Mouse (Mus musculus) ovary, postnatal 10 days (tissue): ENCODE data around the gene Mtx2.

Experiments
- DNase-seq: peaks from one replicate; pipeline ENCODE4 v3.0.0; 2022; ENCODE audit warnings: low spot score

Gene Mtx2

DNA sequence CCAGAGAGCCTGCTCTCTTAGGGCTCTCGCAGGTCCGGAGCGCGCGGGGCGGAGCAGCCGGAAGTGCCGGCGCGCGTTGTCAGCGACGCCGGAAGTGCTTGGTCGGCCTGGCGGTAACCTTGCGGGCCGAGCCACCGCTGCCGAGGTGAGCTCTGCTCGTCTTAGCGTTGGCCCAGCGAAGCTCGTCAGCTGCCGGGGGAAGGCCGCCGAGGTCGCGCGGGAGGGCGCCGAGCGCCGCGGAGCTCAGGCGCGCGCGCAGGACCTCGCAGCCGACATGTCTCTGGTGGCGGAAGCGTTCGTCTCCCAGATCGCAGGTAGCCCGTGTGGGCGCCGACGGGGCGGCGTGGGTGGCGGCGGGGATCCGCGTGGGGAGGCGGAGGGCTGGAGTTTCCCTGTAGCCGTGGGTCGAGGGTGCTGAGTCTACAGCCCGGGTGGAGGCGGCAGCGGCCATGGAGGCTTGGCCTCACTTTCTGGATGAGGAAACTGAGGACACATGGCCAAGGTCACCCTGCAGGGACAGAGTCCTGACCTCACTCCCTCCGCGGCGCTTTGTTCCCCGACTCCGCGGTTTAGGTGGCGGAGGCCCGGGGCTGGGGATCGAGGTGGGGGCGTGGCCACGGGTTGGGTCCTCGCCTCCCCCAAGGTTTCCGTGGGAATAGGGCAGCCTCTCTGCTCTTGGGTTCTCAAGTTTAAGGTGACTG lies at the start of gene Mtx2:
TSS of gene Mtx2 (plus strand) at position 74 of the 701 bp plus-strand sequence.
- peak; percentile 49 for DNase-seq

DNA sequence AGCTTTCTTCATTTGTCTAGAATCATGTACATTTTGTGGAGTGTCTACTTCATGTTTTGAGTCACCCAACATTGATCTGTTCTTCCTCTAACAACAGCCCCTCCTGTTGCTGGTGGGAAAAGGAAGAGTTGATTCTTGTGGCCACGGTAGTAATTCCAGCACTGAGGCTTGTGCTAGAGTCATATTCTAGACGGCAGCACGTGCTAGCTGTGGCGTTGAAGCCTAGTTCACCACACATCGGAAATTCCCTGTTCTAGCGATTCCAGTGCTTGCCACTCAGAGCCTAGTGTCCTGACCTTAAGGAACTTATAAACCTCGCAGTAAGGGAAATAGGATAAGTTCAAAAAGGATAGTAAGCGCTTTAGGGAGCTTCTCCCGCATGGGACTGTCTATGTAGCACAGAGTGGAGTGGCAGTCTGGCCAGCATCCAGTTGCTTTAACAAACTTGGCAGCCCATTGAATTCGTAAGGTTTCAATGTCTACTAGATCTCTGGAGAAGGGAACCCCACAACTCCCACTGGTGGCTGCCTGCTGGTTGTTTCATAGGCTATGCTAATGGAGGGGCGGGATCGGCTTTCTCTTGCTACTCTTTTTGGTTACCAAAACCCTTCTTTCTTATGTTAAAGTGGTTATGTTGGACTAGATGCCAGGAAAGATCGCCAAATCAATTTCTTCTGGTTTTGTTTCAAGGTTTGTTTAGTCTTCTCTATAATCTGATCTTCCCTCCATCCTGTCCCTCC lies 47.9 kb upstream of the Mtx2 start:
- no peak for DNase-seq

DNA sequence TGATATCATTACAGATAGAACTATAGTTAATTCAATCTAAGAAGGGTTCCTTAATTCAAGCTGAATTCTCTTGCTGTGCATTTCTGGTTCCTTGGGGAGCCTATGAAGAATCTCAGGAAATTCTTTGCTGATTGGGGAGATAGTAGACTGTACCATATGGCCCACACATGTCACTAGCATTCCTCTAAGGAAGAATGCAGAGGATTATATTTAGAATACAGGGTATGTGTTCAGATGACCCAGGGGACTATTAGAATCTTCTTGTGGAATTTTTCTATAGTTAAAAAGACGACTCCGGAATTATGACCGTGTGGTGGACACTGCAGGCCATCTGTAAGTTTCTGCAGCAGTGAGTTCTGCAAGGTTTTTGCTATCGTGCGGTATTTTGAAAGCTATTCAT lies 44.2 kb upstream of the Mtx2 start:
- DNase-seq: no peak

DNA sequence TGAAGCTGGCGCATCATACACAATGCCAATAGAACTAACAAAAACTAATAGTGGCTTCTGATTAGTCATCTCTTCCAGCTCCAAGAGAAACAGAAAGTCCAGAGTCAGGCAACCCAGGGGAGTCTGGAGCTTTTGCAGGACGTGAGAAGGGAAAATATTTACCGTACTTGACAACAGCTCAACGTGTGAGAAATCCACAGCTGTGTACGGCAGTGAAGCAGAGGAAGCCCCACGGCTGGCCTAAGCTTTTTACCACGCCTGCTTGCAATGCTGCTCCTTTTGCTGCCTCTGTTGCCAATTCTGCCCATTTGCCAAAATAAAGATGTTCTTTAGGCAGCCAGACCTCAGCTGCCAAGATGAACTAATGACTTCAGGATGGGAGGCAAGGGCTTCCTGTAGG lies 30.1 kb upstream of the Mtx2 start:
- no peak for DNase-seq

DNA sequence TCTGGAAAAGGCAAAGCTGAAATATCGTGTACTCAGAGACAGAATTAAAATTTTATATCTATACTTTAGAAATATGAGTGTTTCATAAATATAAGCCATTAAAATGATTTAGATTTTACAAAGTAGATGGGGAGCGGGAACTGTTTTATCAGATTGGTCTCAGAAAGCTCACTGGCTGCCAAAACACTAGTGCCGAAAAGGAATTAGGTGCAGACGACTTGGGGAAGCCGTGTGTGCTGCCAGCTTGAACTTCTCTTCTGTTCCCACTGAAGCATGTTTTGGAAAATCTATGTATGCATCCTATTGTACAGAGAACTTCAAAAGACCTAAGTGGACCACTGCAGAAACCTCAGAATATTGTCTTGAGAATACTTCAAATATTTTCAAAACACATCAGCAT lies 17.2 kb upstream of the Mtx2 start:
- no peak for DNase-seq

DNA sequence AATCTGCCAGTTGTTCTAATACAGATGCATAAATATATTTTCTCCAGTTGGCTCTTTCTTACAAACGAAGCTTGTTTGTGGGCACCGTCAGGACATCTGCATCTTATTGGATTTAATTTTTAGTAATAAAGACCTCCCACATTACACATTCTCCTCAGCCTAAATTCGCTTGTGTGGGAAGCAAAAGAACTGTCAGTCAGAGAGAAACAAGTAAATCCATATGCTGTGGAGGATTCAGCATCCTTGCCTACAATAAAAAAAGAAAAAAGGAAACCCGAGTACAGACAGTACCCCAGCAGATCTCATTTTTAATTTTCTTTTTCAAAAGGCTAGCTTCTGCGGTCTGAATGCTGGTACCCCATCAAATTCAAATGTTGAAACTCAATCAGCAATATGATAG lies 2.9 kb upstream of the Mtx2 start:
- no peak for DNase-seq

DNA sequence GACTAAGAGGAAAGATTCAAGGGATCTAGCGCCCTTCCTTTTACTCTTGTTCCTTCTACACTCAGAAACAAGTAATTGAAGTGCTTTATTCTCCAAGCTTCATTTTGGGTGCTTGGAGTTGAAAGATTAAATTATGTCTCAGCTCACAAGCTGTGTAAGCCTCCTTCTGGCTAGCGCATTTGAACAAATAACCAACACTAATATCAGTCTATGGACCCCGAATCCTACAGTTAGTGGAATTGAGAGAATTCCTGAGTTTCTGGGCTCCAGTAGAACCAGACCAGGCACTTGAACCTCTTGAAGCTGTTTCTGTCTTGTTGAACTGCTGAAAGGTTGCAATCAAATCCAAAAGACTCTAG lies 253 bp upstream of the Mtx2 start:
- no peak for DNase-seq

DNA sequence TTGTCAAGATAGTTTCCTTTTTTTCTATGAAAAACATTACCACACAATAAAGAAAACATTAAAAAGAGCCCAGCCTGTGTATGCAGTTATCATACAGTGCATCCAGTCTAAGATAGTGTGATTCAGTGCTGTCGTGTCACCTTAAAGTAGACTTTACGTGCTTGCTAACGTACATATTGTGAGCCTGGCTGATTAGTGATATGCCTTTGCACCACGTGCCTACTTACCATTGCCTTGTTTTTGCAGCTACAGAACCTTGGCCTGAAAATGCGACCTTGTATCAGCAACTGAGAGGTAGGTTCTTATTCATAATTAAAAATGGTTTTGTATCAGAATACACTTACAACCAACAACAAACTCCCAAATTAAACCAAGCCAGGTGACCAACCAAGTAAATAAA lies 21.4 kb downstream of the Mtx2 start:
- no peak for DNase-seq

DNA sequence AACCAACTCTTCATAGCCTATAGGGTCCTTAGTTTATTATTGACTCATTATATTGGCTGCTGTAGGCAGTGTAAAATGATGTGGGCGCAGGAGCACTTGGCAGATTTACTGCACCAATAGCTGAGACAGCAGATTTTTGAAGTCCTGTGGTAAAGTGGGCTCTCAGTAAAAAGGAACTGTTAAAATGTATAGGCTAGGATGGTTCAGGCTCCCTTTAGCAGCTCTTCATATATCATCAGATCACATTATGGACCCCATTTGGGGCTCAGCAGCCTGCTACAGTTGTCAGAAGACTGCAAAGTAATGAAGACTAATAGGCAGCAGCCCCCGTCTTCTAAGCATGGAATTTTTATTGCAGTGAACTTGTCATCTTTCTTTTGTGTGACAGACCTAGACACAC lies 21.9 kb downstream of the Mtx2 start:
- DNase-seq: no peak

DNA sequence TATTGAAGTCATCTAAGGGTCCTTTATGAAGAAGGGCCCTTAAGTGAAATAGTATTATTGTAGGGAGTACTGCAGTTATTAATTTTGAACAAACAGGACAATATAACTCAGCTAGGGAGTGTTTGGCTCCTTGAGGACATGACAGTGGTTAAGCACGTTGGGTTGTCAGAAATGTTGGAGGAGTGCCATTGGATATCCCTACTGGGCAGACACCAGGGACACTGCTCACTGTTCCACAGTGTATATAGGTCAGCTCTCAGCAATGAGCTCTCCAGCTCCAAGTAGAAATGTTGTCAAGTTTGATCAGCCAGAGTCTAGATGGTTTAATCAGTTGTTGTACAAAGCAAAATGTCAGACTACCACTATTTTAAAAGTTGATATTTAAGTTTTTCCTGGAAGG lies 24.4 kb downstream of the Mtx2 start:
- no peak for DNase-seq

DNA sequence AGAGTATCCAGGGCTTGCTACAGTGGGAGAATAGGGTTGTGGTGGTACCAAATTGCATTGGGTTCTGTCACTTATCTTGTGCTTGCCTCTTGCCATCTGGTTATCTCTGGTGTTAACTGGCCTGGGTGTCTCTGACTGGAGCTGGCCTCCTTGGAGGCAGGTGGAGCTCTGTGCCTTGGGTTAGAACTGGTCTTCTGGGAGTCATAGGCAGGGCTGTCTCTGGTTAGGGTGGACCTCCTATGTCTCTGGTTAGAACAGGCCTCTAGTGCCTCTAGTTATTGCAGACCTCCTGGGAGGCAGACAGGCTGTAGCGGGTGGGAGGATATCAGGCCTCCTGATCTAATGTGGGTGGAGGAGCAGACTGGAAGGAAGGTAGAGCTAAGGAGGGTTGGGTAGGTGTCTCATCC lies 36.5 kb downstream of the Mtx2 start:
- no peak for DNase-seq

DNA sequence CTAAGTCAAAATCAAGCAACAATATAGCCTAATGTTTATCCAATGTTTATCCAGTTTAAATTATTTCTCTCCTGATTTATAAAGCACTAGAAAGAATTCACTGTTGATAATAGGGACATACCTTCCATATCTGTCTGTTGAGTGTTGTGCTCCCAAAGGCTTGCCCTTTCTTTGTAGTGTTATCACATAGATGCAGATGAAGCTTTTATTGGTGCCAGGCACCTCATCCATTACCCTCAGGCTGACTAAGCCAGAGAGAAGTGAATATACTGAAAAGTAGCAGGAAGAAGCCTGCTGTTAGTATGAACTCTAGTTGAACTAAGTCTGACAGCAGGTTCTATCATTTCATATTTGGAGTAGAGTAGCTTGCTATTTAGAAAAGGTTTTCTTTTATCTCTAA lies 39.8 kb downstream of the Mtx2 start:
- DNase-seq: no peak

DNA sequence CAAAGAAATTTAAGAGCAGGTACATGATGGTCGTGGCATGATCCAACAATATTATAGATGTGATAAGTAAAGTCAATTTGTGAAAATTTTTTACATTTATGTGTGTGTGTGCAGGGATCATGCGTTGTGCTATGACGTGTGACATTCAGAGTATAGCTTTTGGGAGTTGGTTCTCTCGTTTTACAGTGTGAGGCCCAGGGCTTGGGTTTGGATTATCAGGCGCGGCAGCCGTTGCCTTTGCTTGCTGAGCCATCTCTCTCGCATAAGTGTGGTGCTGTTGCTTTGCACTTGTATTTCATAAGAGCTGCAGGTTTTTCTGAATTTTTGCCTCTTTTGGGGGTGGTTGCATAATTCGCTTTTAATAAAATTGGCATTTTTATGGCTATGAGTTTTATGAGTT lies 48.4 kb downstream of the Mtx2 start:
- no peak for DNase-seq

DNA sequence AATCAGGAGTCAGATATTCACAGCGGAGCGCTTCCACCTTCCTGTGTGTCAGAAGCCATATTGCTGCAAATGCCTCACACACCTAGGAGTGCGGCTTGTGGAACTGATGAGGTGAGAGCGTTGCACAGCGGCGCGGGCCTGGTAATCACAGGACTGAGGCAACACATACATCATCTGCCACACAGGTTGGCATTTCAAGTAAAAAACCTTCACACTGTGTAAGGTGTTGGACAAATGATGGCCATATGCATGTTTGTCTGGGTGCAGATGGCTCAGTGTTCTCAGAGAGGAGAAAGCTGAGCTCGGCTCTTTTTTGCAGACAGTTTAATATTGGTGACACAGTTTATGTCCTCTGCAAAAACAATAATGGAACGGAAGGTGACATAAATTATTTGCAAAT lies 58.8 kb downstream of the Mtx2 start:
- no peak for DNase-seq

DNA sequence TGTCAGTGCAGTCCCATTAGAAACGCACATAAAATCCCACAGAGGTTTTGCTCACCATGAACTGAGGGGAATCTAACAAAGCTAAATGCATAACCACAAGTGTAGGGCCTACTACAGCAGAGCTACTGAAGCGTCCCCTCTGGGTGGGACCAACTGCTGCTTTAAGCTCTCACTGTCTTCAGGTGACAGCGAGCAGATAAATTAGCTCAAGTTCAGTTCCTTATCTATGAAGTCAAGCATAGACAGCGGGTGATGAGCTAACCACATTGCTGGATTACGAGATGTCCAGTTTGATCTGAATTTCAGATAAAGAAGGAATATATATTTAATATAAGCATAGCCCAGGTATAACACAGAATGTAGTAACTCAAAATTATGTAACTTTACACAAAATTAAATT lies 66.3 kb downstream of the Mtx2 start:
- no peak for DNase-seq

DNA sequence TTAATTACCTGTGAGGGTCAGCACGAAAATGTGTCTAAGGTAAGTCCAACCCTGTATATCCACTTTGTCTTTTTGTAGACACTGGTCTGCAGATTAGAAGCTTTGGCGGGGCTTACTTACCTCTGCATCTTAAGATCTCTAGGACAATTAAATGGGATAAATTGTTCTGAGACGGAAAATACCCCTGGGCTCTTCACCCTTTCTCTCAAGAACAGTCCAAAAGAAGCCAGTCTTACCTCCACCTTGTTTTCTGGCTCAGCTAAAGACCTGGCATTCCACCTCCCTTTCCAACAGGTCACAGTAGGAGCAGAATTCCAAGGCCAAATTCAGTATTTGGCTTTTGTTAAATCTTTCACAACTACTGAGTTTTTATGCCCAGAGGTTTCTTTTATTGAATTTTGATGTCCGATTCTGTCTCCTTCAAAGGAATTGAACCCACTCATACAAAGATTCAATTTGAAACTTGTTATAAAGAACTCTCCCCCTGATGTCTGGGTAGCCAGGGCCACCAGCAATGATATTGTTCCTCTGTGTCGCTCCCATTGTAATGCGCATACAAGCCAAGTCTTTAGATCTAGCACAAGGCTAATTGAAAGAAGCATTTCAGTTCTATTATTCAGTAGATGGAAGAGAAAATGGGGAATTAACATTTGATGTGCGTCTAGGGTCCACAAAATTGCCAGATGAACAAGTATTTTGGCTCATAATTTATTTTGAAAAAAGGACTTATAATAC lies 67.4 kb downstream of the Mtx2 start:
- DNase-seq: no peak

DNA sequence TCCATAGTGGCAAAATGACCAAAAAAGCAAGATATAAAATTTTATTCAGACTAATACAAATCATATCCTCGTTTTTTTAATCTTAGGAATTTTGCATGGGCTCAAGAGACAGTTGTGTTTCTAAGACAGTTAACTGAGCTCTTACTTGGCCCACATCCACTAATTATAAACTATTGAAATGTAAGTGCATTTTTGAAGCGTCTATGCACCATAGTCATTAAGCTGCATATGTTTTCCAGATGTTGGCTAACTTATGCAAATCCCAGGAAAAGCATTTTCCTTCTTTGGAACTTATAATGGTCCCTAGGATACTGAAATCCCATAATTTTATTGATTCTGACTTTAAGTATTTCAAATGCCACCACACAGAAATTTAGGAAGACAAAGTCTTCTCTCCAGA lies 68.5 kb downstream of the Mtx2 start:
- DNase-seq: no peak

DNA sequence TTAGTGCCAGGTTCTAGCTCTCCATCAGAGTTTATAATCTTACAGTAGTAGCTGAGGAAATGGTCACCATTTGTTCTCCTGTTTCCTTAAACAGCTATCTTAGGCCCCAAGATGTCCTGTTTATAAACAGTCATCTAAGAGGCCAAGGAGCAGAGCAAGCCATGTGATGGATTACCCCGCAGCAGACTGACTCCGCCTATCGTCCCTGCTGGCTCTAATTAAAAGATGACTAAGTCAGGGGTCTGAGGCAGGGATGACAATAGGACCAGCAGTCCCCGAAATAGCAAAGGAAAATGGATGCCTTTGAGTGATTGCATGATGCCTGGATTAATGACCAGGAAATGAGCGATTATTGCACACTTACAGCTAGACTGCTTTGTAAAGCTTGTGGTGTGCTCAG lies 74.4 kb downstream of the Mtx2 start:
- DNase-seq: no peak

DNA sequence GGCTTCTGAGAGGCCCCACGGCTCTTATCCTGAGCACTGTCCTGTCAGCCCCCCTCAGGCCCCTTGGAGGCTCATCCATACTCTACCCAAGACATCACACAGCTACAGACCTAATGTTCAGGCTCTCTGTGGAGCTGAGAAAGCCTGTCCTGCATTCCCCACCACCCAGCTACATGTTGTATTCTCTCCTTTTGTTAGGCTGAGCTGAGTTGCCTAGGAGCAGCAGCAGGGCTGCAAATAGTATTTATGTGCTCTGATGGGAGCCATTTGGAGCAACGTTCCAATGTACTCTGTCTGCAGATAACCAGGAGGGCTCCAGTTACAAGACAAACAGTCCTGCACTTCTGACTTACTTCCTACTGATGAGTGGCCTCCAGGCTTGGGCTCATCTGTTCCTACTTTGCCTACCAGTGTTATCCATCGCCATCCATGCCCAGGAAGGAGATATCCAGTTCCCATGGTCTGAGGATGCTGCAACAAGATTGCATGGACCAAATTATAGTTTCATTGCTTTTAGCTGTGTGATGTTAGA lies 76.2 kb downstream of the Mtx2 start:
- DNase-seq: no peak

DNA sequence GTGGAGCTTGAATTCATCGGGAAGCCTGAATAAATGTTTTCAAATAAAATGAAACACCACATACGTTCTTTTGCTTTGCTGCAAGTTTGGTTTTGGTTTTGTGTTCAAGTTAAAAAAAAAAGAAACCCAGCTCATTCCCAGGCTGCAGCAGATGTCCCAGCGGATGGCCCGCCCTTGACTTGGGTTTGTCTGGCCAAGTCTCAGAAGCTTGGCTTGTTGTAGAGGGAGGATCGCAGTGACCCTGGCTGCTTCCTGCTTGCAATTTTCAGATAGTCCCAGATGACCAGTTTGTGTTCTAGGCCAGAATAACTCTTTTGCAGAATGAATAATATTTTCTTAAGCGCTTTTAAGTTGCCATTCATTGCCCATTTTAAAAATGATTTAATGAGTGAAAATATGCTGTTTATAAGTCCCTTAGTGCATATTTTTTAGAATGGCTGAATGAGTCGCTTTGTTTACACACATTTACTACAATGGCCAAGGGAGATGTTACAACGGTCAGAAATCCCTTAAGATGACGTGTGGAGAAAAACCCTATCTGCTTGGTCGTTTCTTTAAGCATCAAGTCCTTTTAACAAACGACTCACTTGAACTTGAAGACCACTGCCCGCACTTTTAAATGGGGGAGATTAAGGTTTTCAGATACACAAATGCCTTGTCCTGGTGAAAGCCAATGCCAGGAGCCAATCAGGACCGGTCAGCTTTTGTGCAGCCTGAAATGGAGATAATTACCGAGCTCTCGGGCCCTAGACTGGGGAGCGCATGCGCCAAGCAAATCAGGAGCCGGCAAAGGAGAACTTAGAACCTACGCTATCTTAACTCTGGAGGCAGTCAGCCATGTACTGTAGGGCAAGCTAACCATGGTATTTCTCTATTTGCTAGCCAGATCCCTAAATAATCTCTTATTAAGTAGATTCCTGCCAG lies 82.0 kb downstream of the Mtx2 start:
- DNase-seq: peak; percentile 20

DNA sequence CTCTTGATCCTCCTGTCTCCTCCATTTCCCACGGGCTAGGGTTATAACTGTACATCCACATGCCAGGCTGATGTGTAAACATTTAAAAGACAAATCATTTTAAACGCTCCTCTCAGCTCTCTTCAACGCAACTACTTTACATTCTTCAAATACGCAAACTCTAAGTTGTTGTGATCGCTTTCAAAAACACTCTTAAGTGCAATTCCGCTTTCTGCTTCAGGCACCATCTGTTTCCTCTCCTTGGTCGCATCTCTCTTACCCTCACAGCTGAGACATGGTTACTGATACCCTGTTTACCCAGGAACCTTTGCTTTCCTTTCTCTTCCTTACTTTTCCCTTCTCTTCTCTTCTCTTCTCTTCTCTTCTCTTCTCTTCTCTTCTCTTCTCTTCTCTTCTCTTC lies 86.4 kb downstream of the Mtx2 start:
- no peak for DNase-seq
